Mouse (Mus musculus) CH12.LX (cell line): ENCODE data around the gene Pom121. TPM values are rescaled to one million over a fixed set of nuclear protein-coding genes. Genes with fewer than 3 reads are reported as not detected.
A peak's percentile ranks its signal among the peaks of the same experiment; 100 is the strongest.
"Not testable (repeated sequence)": the region's sequence is repeated elsewhere in the genome, so short reads cannot be mapped to it uniquely, and the experiment has no call there.

Experiments
- DNase-seq: peaks from one replicate; pipeline ENCODE4 v3.0.0-alpha.2; 2013; ENCODE audit errors: extremely low read depth
- H3K27ac ChIP-seq: 2 replicates; pipeline ENCODE4 v1.5.1; 2012; ENCODE audit warnings: low read depth, mild to moderate bottlenecking, control low read depth, moderate library complexity; ENCODE audit not compliant: insufficient read depth
- H3K27me3 ChIP-seq: replicated peaks from 2 replicates; pipeline ENCODE3; 2012; ENCODE audit warnings: inconsistent platforms
- H3K36me3 ChIP-seq, 2 experiments: replicated peaks in 1 of 2; 2 replicates each; pipeline versions ENCODE3 to v1.6.1; 2012; ENCODE audit warnings: inconsistent platforms in 1 of 2, low read length in 1 of 2, mild to moderate bottlenecking in 1 of 2, mixed read lengths in 1 of 2, moderate library complexity in 1 of 2; ENCODE audit not compliant: control insufficient read depth in 1 of 2, insufficient read depth in 1 of 2
- H3K4me1 ChIP-seq, 2 experiments: 2 replicates each; pipeline ENCODE4 v1.6.1; 2012; ENCODE audit warnings: inconsistent platforms in 1 of 2, moderate library complexity in 1 of 2; ENCODE audit not compliant: insufficient read depth in 2 of 2, control insufficient read depth in 1 of 2
- H3K4me2 ChIP-seq: 2 replicates; pipeline ENCODE4 v1.6.1; 2012; ENCODE audit warnings: low read depth, mild to moderate bottlenecking, control low read depth; ENCODE audit not compliant: poor library complexity, insufficient read depth, severe bottlenecking
- H3K4me3 ChIP-seq, 3 experiments: fragments of 150-350 bp in 1 of 3; sonication (generic) in 1 of 3; replicated peaks in 1 of 3; 2 replicates each; pipeline versions ENCODE3 to v1.5.1; 2011 to 2012; ENCODE audit warnings: low read depth in 2 of 3, low read length in 2 of 3, mild to moderate bottlenecking in 2 of 3, moderate library complexity in 2 of 3, control low read depth in 1 of 3, improper control_type of control experiment in 1 of 3, inconsistent platforms in 1 of 3, mixed read lengths in 1 of 3; ENCODE audit not compliant: poor library complexity in 1 of 3
- H3K79me2 ChIP-seq: replicated peaks from 2 replicates; pipeline ENCODE4 v1.6.1; 2012; ENCODE audit warnings: mild to moderate bottlenecking, moderate library complexity; ENCODE audit not compliant: control insufficient read depth, poor library complexity, insufficient read depth, severe bottlenecking; ENCODE audit errors: extremely low read depth
- H3K9ac ChIP-seq: 2 replicates; pipeline ENCODE4 v1.6.1; 2012; ENCODE audit warnings: low read depth, mild to moderate bottlenecking, control low read depth, moderate library complexity; ENCODE audit not compliant: insufficient read depth
- H3K9me3 ChIP-seq: replicated peaks from 2 replicates; pipeline ENCODE3; 2012; ENCODE audit warnings: low read length, inconsistent platforms, mixed read lengths
- CHD2 ChIP-seq: IDR thresholded peaks from 2 replicates; pipeline ENCODE4 v1.6.1; 2011; ENCODE audit warnings: low read length, improper control_type of control experiment
- ELF1 ChIP-seq: IDR thresholded peaks from 2 replicates; pipeline ENCODE4 v1.6.1; 2014; ENCODE audit warnings: low read depth, mild to moderate bottlenecking, inconsistent platforms, low read length, improper control_type of control experiment
- ETS1 ChIP-seq: conservative IDR thresholded peaks from 2 replicates; pipeline ENCODE4 v1.6.1; 2012; ENCODE audit warnings: low read depth, mild to moderate bottlenecking, inconsistent platforms, low read length, improper control_type of control experiment, moderate library complexity
- HCFC1 ChIP-seq: IDR thresholded peaks from 2 replicates; pipeline ENCODE4 v1.6.1; 2012; ENCODE audit warnings: low read depth, mild to moderate bottlenecking, inconsistent platforms, low read length, improper control_type of control experiment
- IRF4 ChIP-seq: IDR thresholded peaks from 2 replicates; pipeline ENCODE4 v1.6.1; 2014; ENCODE audit warnings: low read depth, mild to moderate bottlenecking, inconsistent platforms, low read length, improper control_type of control experiment
- JUN ChIP-seq: IDR thresholded peaks from 2 replicates; pipeline ENCODE4 v1.6.1; 2011; ENCODE audit warnings: low read depth, mild to moderate bottlenecking, low read length, improper control_type of control experiment, moderate library complexity; ENCODE audit not compliant: insufficient read depth
- KAT2A ChIP-seq: IDR thresholded peaks from 2 replicates; pipeline ENCODE4 v1.6.1; 2012; ENCODE audit warnings: low read length, improper control_type of control experiment, inconsistent platforms; ENCODE audit not compliant: insufficient replicate concordance
- MAX ChIP-seq: IDR thresholded peaks from 2 replicates; pipeline ENCODE4 v1.6.1; 2011; ENCODE audit warnings: low read length, improper control_type of control experiment
- MAZ ChIP-seq: IDR thresholded peaks from 2 replicates; pipeline ENCODE4 v1.6.1; 2012; ENCODE audit warnings: low read depth, mild to moderate bottlenecking, inconsistent platforms, low read length, improper control_type of control experiment, moderate library complexity
- MEF2A ChIP-seq: IDR thresholded peaks from 2 replicates; pipeline ENCODE4 v1.6.1; 2014; ENCODE audit warnings: low read depth, mild to moderate bottlenecking, inconsistent platforms, low read length, improper control_type of control experiment, borderline replicate concordance
- MXI1 ChIP-seq: IDR thresholded peaks from 2 replicates; pipeline ENCODE4 v1.6.1; 2011; ENCODE audit warnings: mild to moderate bottlenecking, low read depth, low read length, improper control_type of control experiment
- MYC ChIP-seq: IDR thresholded peaks from 2 replicates; pipeline ENCODE4 v1.6.1; 2011; ENCODE audit warnings: low read depth, mild to moderate bottlenecking, improper control_type of control experiment, low read length
- NELFE ChIP-seq: IDR thresholded peaks from 2 replicates; pipeline ENCODE4 v1.6.1; 2011; ENCODE audit warnings: low read depth, low read length, improper control_type of control experiment
- NRF1 ChIP-seq: IDR thresholded peaks from 2 replicates; pipeline ENCODE4 v1.6.1; 2014; ENCODE audit warnings: low read depth, mild to moderate bottlenecking, inconsistent platforms, low read length, improper control_type of control experiment, moderate library complexity
- POLR2A ChIP-seq: IDR thresholded peaks from 2 replicates; pipeline ENCODE4 v1.6.1; 2011; ENCODE audit warnings: low read depth, mild to moderate bottlenecking, improper control_type of control experiment, low read length
- POLR2AphosphoS2 ChIP-seq: IDR thresholded peaks from 2 replicates; pipeline ENCODE4 v1.6.1; 2011; ENCODE audit warnings: low read depth, low read length, improper control_type of control experiment
- RCOR1 ChIP-seq: conservative IDR thresholded peaks from 2 replicates; pipeline ENCODE4 v1.6.1; 2012; ENCODE audit warnings: low read depth, mild to moderate bottlenecking, inconsistent platforms, low read length, improper control_type of control experiment
- TBP ChIP-seq: conservative IDR thresholded peaks from 2 replicates; pipeline ENCODE4 v1.6.1; 2011; ENCODE audit warnings: low read depth, low read length, improper control_type of control experiment
- TCF12 ChIP-seq: IDR thresholded peaks from 2 replicates; pipeline ENCODE4 v1.6.1; 2014; ENCODE audit warnings: low read depth, mild to moderate bottlenecking, inconsistent platforms, low read length, improper control_type of control experiment
- dilution Hi-C: fragments of 300-500 bp; cut with MboI; formaldehyde crosslinking; loops from 2 replicates; pipeline ENCODE4 v1.14.3; 2020; ENCODE audit warnings: low sequenced_read_pairs; ENCODE audit not compliant: extremely low pct_unique_long_range_greater_than_20kb, extremely low pct_ligation_motif_present
- in situ Hi-C: fragments of 300-500 bp; cut with MboI; formaldehyde crosslinking; loops from 3 replicates; pipeline ENCODE4 v1.14.3; 2019; ENCODE audit warnings: low sequenced_read_pairs, low pct_ligation_motif_present, low pct_unique_long_range_greater_than_20kb, mixed read lengths
- polyA plus RNA-seq: library from polyadenylated mRNA; unstranded; fragments of >175 nt; gene quantifications from 2 replicates; pipeline ENCODE4 v1.2.1, GENCODE M21; 2012; ENCODE audit warnings: low read depth; ENCODE audit not compliant: insufficient read length
- total RNA-seq, 2 experiments: library from RNA; depleted of rRNA; stranded (reverse); fragments of 300-350 nt in 1 of 2; fragments of >200 nt in 1 of 2; gene quantifications; 2 replicates each; pipeline ENCODE4 v1.2.3; 2012 to 2014

The Pom121 gene
- total and polyA plus RNA-seq, 3 experiments: 3.4 to 54.0 (median 10.4) TPM

GRCm38 (mm10) chr5:135369787-135370654, 24.3 kb downstream of the Pom121 start, which contains the start of gene Nsun5 (continued):
- peak; percentile 28; the same call in 1 of the 2 replicates for TF ChIP-seq NRF1
- peak; percentile 62; the same call in 1 of the 2 replicates for TF ChIP-seq MAZ
- TF ChIP-seq IRF4: peak; percentile 51
- TF ChIP-seq JUN: no peak
- peak; percentile 68; the same call in 1 of the 2 replicates for TF ChIP-seq MYC
- peak; percentile 95 for TF ChIP-seq HCFC1
- TF ChIP-seq NELFE: peak; percentile 84
- peak; percentile 97 for TF ChIP-seq KAT2A
- peak; percentile 89 for TF ChIP-seq TCF12
- peak; percentile 55 for TF ChIP-seq MAX
- TF ChIP-seq ETS1: no peak
- peak; percentile 70; the same call in 1 of the 2 replicates for TF ChIP-seq POLR2AphosphoS2
- TF ChIP-seq CHD2: no peak
- TF ChIP-seq ELF1: peak; percentile 94
- TF ChIP-seq MEF2A: 0 out of 2 replicates have a peak, but pooled peaks have one; percentile 35
- TF ChIP-seq MXI1: peak; percentile 93
- TF ChIP-seq TBP: peak; percentile 92
- TF ChIP-seq RCOR1: peak; percentile 47; the same call in 1 of the 2 replicates
- peak; percentile 94 for TF ChIP-seq POLR2A

- H3K4me1 ChIP-seq: peaks cover 3 to 17% of the 10 kb centered on the region in 2 experiments; a peak in 3 of 4 replicates
- H3K9ac ChIP-seq: peak overlapping the region; percentile 81
- DNase-seq, dilution Hi-C loops, H3K27ac ChIP-seq, H3K9me3 ChIP-seq, in situ Hi-C loops: not testable (repeated sequence)
- peak overlapping the region; percentile 82 for H3K4me2 ChIP-seq
- H3K4me3 ChIP-seq: peak overlapping the region; percentile 78 to 100 (median 94)
- peaks cover 21% of the 10 kb centered on the region for H3K27me3 ChIP-seq
- peaks cover 22 to 29% of the 10 kb centered on the region in 2 experiments for H3K36me3 ChIP-seq
- peaks cover 17% of the 10 kb centered on the region for H3K79me2 ChIP-seq
Observed at GRCm38 (mm10) chr5:135369196-135369595, 25.1 kb downstream of the Pom121 start.
